Mouse (Mus musculus) frontal cortex, adult (tissue): Measurements from ENCODE around the gene Grap.

ENCODE experiments used
- ATAC-seq: cut with Nextera tagmentation; 2 replicates; pipeline ENCODE4 v1.9.2; 2017; ENCODE audit warnings: mild to moderate bottlenecking, moderate library complexity, mixed read lengths; ENCODE audit not compliant: low TSS enrichment

The Grap gene

DNA sequence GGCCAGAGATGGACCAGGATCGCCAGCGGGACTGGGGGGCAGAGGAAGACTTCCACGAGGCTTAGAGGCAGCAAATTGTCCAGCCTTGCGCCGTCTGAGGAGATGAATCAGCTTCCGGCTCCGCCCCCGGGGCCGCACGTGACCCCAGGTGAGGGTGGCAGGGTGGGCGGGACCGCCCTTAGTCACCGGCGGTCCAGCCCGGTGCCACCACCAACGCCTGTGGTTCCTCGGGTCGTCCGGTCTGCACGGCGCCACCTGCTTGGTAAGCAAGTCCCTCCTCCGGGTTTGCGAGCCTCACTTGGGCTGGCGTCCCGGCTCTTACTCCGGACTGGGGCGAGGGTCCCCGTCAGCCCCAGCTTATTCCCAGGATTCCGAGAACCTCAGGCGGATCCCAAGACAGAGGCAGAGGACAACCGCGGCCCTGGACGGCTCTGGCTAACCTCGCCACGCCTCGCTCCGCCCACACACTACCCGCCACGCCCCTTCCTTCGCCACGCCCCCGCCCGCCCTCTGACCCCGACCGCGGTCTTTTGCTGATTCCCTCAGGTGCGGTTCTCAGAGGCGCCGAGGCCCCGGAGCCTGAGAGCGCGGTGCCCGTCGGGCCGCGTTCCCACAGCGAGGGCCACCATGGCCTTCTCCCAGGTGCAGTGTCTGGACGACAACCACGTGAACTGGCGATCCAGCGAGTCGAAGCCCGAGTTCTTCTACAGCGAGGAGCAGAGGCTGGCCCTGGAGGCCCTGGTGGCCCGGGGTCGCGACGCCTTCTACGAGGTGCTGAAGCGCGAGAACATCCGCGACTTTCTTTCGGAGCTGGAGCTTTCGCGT, 31.1 kb downstream of the Grap start, which contains the start of gene Fam83g:
Gene Fam83g (plus strand): TSS at position 185 of the 825 bp plus-strand sequence.
- ATAC-seq, result no peak

- ATAC-seq, result no peak
These were observed 32.2 kb downstream of the Grap start for GRCm38 (mm10) chr11:61685119-61685725.

DNA sequence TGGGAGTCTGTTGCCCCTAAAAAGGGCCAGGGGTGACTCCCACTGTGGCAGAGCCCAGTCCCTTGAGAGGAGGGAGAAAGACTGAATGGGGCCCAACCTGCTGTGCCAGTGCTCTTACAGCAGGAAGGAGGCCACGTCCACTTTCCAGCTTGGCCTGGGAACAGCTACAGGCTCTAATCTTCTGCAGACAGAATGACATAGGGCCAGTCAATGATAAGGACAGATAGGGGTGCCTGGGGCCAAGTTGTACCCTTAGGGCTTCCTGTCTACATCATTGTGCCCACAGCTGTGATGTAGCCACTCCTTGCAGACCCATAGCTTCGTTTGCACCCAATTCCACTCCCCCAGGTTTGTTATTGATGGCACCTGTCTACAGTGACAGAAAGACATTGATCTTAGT, 33.1 kb downstream of the Grap start:
- ATAC-seq, result no peak

DNA sequence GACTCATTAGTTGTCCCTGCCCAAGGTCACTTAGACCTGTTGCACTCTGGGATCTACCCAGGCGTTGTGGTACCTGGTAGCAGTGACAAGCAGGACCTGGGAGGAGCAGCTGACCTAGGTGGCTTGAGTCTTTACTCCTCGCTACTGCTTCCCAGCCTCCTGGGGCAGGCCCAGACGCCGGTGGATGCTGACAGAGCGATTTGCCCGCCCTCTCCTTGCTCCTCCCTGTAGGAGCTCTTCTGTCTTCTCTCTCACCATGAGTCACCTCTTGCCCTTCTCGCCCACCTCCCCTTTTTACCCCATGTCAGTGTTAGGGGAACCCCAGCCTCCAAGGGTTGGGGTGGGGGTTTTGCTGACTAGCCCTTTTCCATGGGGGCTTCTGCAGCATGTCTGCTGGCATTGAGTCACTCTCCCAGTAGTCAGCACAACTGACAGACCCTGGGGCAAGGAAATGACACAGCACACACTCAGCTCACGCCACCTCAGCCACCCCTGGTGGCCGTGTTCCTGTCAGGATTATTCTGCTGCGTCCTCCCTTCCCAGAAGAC, 33.9 kb downstream of the Grap start:
- ATAC-seq, result no peak

DNA sequence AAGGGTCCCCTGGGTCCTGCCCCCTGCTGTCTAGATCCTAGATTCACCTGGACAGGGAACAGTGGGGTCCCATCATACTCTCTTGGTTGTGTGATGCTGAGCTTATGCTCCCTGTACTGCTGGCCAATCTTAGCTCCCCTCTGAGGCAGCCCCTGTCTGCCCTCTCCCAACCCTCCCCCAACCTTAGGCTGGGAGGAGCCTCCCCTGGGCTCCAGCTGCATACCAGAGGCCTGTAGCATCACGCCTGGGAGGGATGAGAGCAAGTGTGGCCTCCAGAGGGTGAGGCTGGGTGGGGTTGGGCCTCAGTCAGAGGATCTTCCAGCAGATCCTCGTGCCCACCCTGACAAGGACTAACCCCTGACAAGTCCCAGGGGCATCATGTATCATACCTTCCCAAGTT, 34.5 kb downstream of the Grap start:
- no peak for ATAC-seq

DNA sequence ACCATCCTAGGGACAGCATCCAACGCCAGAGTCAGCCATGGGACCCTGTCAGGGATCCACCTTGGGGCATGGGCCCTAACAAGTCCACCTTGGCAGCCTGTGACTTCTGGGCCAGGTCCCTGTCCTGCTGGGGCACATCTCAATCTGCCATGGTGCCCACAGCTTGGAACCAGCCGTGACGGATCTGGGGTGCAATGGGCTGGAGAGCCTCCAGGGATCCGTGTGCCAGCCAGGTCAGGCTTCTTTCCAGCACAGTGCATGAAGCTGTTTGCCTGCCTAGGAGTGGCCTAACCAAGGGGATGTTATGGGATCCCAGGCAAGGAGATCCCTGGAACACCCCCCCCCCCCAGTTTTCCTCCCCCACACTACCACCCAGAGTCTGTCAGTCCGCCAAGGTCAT, 39.9 kb downstream of the Grap start:
- no peak for ATAC-seq

DNA sequence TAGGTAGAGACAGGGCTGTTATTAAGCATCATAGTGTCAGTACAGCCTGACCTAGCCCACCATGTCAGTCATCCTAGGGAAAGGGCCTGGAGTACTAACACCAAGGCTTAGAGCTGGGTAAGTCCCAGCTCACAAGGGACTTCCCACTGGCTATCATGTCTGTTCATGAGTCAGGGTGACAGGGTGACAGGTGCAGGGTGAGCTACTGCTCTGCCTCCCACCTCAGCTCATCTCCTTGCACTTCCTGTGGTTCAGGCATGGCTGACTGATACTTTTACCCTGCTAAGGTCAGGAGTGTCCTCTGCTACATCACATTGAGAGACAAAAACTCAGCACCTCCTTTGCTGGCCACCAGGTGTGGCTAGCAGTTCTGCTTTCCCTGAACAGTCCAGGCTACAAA, 45.8 kb downstream of the Grap start:
- no peak for ATAC-seq

- no peak for ATAC-seq
These were observed 46.4 kb downstream of the Grap start for GRCm38 (mm10) chr11:61699460-61699859.

DNA sequence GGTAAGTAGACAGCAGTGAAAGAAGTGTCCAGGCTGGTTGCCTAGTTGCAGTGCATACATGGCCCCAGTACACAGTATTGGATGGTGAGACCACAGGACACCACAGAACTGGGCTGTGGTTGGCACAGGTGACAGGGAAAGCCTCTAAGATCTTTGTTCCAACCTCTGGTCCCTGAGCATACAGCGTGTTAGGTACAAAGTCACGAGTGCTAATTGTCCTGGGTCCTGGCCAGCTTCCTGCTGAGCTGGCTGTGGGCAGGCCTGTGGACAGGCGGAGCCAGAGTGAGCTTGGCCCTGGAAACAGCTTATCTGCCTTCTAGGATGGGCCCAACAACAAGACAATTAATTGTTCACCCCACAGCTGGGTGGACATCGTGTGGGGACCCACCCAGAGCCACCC, 46.9 kb downstream of the Grap start:
- no peak for ATAC-seq

DNA sequence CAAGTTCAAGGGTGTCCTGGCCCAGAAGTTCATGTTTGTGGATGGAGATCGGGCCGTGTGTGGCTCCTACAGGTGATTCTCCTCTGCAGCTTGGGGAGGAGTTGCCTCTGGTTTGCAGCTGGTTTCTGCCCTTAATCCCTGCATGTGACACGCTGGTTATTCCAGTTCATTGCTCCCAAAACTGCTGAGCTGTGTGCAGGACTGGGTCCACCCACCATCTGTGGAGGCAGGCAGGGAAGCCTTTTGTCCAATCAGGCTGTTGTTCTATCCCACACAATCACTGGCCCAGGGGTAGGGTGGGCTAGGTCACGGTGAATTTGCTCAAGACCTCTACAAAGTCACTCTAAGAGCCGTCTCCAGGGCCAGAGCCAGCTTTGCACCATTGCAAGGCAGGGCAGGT, 48.6 kb downstream of the Grap start:
- ATAC-seq, result no peak

DNA sequence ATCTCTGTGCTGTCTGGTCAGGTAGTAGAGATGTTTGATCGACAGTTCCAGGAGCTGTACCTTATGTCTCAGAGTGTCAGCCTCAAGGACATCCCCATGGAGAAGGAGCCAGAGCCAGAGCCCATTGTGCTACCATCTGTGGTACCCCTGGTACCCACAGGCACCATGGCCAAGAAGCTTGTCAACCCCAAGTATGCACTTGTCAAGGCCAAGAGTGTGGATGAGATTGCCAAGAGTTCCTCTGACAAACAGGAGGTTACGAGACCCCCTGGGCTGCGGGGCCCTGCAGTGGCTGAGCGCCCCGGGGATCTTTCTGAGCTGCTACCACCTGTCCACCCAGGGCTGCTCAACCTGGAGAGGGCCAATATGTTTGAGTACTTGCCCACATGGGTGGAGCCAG, 49.4 kb downstream of the Grap start:
- ATAC-seq, result no peak

- ATAC-seq, result no peak
These were observed 52.5 kb downstream of the Grap start for GRCm38 (mm10) chr11:61705581-61705980.

GRCm38 (mm10) chr11:61706232-61706631, 53.2 kb downstream of the Grap start:
- no peak for ATAC-seq

GRCm38 (mm10) chr11:61708928-61709327, 55.9 kb downstream of the Grap start:
- no peak for ATAC-seq

GRCm38 (mm10) chr11:61713157-61713855, 60.2 kb downstream of the Grap start:
- ATAC-seq, result no peak

- ATAC-seq, result peak; percentile 96
These were observed 61.5 kb downstream of the Grap start for GRCm38 (mm10) chr11:61714346-61715117.

DNA sequence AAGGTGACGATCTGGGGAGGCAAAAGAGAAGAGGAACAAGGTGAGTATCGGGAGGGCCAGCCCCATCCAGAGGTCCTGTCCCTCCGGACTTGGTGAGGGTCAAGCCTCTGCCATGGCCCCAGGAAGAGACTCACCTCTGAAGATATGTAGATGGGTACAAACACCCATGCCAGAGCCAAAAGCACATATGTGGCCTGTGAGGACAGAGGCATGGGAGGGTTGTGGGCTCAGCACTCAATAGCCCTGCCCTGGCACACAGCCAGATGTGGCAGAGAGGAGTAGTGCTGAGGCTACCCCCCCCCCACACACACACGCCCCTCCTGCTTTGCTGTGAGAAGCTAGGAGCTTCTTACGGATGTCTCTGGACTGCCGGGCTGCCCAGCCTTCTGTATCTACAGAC, 62.1 kb downstream of the Grap start:
- 0 out of 2 replicates have a peak, but pooled peaks have one; percentile 13 for ATAC-seq

DNA sequence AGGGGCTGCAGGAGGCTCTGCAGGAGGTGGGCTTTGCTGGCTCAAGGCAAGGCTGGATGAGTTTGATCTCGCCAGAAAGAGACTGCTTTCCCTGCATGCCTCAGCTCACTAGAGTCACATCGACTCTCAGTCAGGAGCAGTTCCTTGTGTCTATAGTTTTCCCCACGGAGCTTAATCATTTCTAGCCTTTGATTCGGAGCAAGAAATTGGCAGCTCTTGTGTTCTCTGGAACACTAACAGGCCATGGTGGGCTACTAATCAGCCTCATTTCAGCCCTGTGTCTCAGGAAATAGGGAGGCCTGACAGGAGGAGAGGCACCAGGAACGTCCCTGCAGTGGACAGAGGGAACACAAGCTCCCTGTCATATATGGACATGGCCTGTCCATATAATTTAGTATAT, 64.9 kb downstream of the Grap start:
- ATAC-seq, result no peak

- ATAC-seq, result no peak
These were observed 66.3 kb downstream of the Grap start for GRCm38 (mm10) chr11:61719387-61719786.

DNA sequence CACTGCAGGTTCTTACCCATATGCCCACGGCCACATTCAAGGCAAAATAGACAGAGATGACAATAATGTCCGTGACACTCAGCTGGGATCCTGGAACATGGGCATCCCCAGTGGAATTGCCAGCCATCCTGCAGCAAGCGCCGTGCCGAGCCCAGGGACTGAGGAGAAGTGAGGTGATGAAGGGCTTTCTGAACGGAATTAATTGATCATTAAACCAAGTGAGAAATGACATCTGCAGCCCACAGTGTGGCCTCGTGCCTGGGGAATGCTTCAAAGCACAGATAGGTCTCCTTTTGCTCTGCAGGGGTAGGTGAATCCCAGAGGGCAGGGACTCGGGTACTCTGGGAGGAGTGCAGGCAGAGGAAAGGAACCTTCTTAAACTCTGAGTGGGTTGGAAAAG, 66.8 kb downstream of the Grap start:
- ATAC-seq, result no peak

- no peak for ATAC-seq
These were observed 67.6 kb downstream of the Grap start, which contains the start of gene Slc5a10 for GRCm38 (mm10) chr11:61720636-61721035. TSS of gene Slc5a10 (minus strand) at chr11:61720826.

- ATAC-seq, result no peak
These were observed 69.0 kb downstream of the Grap start for GRCm38 (mm10) chr11:61722077-61722476.
